Mouse (Mus musculus) CH12.LX (cell line): ENCODE results near the gene Ces3a. TPM values are rescaled to one million over a fixed set of nuclear protein-coding genes. Genes with fewer than 3 reads are reported as not detected.

Source experiments
- DNase-seq: peaks from one replicate; pipeline ENCODE4 v3.0.0-alpha.2; 2013; ENCODE audit errors: extremely low read depth
- H3K27ac ChIP-seq: 2 replicates; pipeline ENCODE4 v1.5.1; 2012; ENCODE audit warnings: low read depth, mild to moderate bottlenecking, control low read depth, moderate library complexity; ENCODE audit not compliant: insufficient read depth
- H3K27me3 ChIP-seq: replicated peaks from 2 replicates; pipeline ENCODE3; 2012; ENCODE audit warnings: inconsistent platforms
- H3K36me3 ChIP-seq, 2 experiments: replicated peaks in 1 of 2; 2 replicates each; pipeline versions ENCODE3 to v1.6.1; 2012; ENCODE audit warnings: inconsistent platforms in 1 of 2, low read length in 1 of 2, mild to moderate bottlenecking in 1 of 2, mixed read lengths in 1 of 2, moderate library complexity in 1 of 2; ENCODE audit not compliant: control insufficient read depth in 1 of 2, insufficient read depth in 1 of 2
- H3K4me1 ChIP-seq, 2 experiments: 2 replicates each; pipeline ENCODE4 v1.6.1; 2012; ENCODE audit warnings: inconsistent platforms in 1 of 2, moderate library complexity in 1 of 2; ENCODE audit not compliant: insufficient read depth in 2 of 2, control insufficient read depth in 1 of 2
- H3K4me2 ChIP-seq: 2 replicates; pipeline ENCODE4 v1.6.1; 2012; ENCODE audit warnings: low read depth, mild to moderate bottlenecking, control low read depth; ENCODE audit not compliant: poor library complexity, insufficient read depth, severe bottlenecking
- H3K4me3 ChIP-seq, 3 experiments: fragments of 150-350 bp in 1 of 3; sonication (generic) in 1 of 3; replicated peaks in 1 of 3; 2 replicates each; pipeline versions ENCODE3 to v1.5.1; 2011 to 2012; ENCODE audit warnings: low read depth in 2 of 3, low read length in 2 of 3, mild to moderate bottlenecking in 2 of 3, moderate library complexity in 2 of 3, control low read depth in 1 of 3, improper control_type of control experiment in 1 of 3, inconsistent platforms in 1 of 3, mixed read lengths in 1 of 3; ENCODE audit not compliant: poor library complexity in 1 of 3
- H3K79me2 ChIP-seq: replicated peaks from 2 replicates; pipeline ENCODE4 v1.6.1; 2012; ENCODE audit warnings: mild to moderate bottlenecking, moderate library complexity; ENCODE audit not compliant: control insufficient read depth, poor library complexity, insufficient read depth, severe bottlenecking; ENCODE audit errors: extremely low read depth
- H3K9ac ChIP-seq: 2 replicates; pipeline ENCODE4 v1.6.1; 2012; ENCODE audit warnings: low read depth, mild to moderate bottlenecking, control low read depth, moderate library complexity; ENCODE audit not compliant: insufficient read depth
- H3K9me3 ChIP-seq: replicated peaks from 2 replicates; pipeline ENCODE3; 2012; ENCODE audit warnings: low read length, inconsistent platforms, mixed read lengths
- BHLHE40 ChIP-seq: IDR thresholded peaks from 2 replicates; pipeline ENCODE4 v1.6.1; 2011; ENCODE audit warnings: mild to moderate bottlenecking, low read depth, low read length, improper control_type of control experiment
- CHD2 ChIP-seq: IDR thresholded peaks from 2 replicates; pipeline ENCODE4 v1.6.1; 2011; ENCODE audit warnings: low read length, improper control_type of control experiment
- CTCF ChIP-seq, 2 experiments: IDR thresholded peaks in 1 of 2; conservative IDR thresholded peaks in 1 of 2; 2 replicates each; pipeline ENCODE4 v1.5.1; 2011 to 2012; ENCODE audit warnings: low read depth in 2 of 2, low read length in 2 of 2, improper control_type of control experiment in 1 of 2, inconsistent platforms in 1 of 2, mild to moderate bottlenecking in 1 of 2, moderate library complexity in 1 of 2
- HCFC1 ChIP-seq: IDR thresholded peaks from 2 replicates; pipeline ENCODE4 v1.6.1; 2012; ENCODE audit warnings: low read depth, mild to moderate bottlenecking, inconsistent platforms, low read length, improper control_type of control experiment
- MAX ChIP-seq: IDR thresholded peaks from 2 replicates; pipeline ENCODE4 v1.6.1; 2011; ENCODE audit warnings: low read length, improper control_type of control experiment
- MXI1 ChIP-seq: IDR thresholded peaks from 2 replicates; pipeline ENCODE4 v1.6.1; 2011; ENCODE audit warnings: mild to moderate bottlenecking, low read depth, low read length, improper control_type of control experiment
- MYC ChIP-seq: IDR thresholded peaks from 2 replicates; pipeline ENCODE4 v1.6.1; 2011; ENCODE audit warnings: low read depth, mild to moderate bottlenecking, improper control_type of control experiment, low read length
- NELFE ChIP-seq: IDR thresholded peaks from 2 replicates; pipeline ENCODE4 v1.6.1; 2011; ENCODE audit warnings: low read depth, low read length, improper control_type of control experiment
- NRF1 ChIP-seq: IDR thresholded peaks from 2 replicates; pipeline ENCODE4 v1.6.1; 2014; ENCODE audit warnings: low read depth, mild to moderate bottlenecking, inconsistent platforms, low read length, improper control_type of control experiment, moderate library complexity
- PAX5 ChIP-seq: IDR thresholded peaks from 2 replicates; pipeline ENCODE4 v1.6.1; 2012; ENCODE audit warnings: low read length, inconsistent platforms, mixed read lengths
- POLR2AphosphoS2 ChIP-seq: IDR thresholded peaks from 2 replicates; pipeline ENCODE4 v1.6.1; 2011; ENCODE audit warnings: low read depth, low read length, improper control_type of control experiment
- RAD21 ChIP-seq: IDR thresholded peaks from 2 replicates; pipeline ENCODE4 v1.6.1; 2011; ENCODE audit warnings: low read depth, mild to moderate bottlenecking, low read length, improper control_type of control experiment, moderate library complexity
- RCOR1 ChIP-seq: conservative IDR thresholded peaks from 2 replicates; pipeline ENCODE4 v1.6.1; 2012; ENCODE audit warnings: low read depth, mild to moderate bottlenecking, inconsistent platforms, low read length, improper control_type of control experiment
- SIN3A ChIP-seq: IDR thresholded peaks from 2 replicates; pipeline ENCODE4 v1.6.1; 2012; ENCODE audit warnings: low read length, improper control_type of control experiment, inconsistent platforms
- SMC3 ChIP-seq: IDR thresholded peaks from 2 replicates; pipeline ENCODE4 v1.6.1; 2011; ENCODE audit warnings: low read depth, low read length, improper control_type of control experiment
- TCF12 ChIP-seq: IDR thresholded peaks from 2 replicates; pipeline ENCODE4 v1.6.1; 2014; ENCODE audit warnings: low read depth, mild to moderate bottlenecking, inconsistent platforms, low read length, improper control_type of control experiment
- UBTF ChIP-seq: IDR thresholded peaks from 2 replicates; pipeline ENCODE4 v1.6.1; 2012; ENCODE audit warnings: low read depth, mild to moderate bottlenecking, inconsistent platforms, low read length, improper control_type of control experiment, moderate library complexity
- USF1 ChIP-seq: IDR thresholded peaks from 2 replicates; pipeline ENCODE4 v1.6.1; 2014; ENCODE audit warnings: low read depth, mild to moderate bottlenecking, inconsistent platforms, low read length, improper control_type of control experiment
- USF2 ChIP-seq: conservative IDR thresholded peaks from 2 replicates; pipeline ENCODE4 v1.6.1; 2011; ENCODE audit warnings: low read depth, low read length, improper control_type of control experiment
- ZMIZ1 ChIP-seq: IDR thresholded peaks from 2 replicates; pipeline ENCODE4 v1.6.1; 2012; ENCODE audit warnings: low read depth, mild to moderate bottlenecking, inconsistent platforms, low read length, improper control_type of control experiment
- dilution Hi-C: fragments of 300-500 bp; cut with MboI; formaldehyde crosslinking; loops from 2 replicates; pipeline ENCODE4 v1.14.3; 2020; ENCODE audit warnings: low sequenced_read_pairs; ENCODE audit not compliant: extremely low pct_unique_long_range_greater_than_20kb, extremely low pct_ligation_motif_present
- in situ Hi-C: fragments of 300-500 bp; cut with MboI; formaldehyde crosslinking; loops from 3 replicates; pipeline ENCODE4 v1.14.3; 2019; ENCODE audit warnings: low sequenced_read_pairs, low pct_ligation_motif_present, low pct_unique_long_range_greater_than_20kb, mixed read lengths
- polyA plus RNA-seq: library from polyadenylated mRNA; unstranded; fragments of >175 nt; gene quantifications from 2 replicates; pipeline ENCODE4 v1.2.1, GENCODE M21; 2012; ENCODE audit warnings: low read depth; ENCODE audit not compliant: insufficient read length
- total RNA-seq, 2 experiments: library from RNA; depleted of rRNA; stranded (reverse); fragments of 300-350 nt in 1 of 2; fragments of >200 nt in 1 of 2; gene quantifications; 2 replicates each; pipeline ENCODE4 v1.2.3; 2012 to 2014

The Ces3a gene
- total and polyA plus RNA-seq, 3 experiments = not detected

GRCm38 (mm10) chr8:105010000-105010399 lies 38.4 kb upstream of the Ces3a start:
- Histone ChIP-seq H3K4me2 (no peak overlapping the region), H3K27ac (no peak overlapping the region), H3K4me1 (no peaks in the 10 kb centered on the region), H3K36me3 (no peaks in the 10 kb centered on the region), H3K9ac (no peak overlapping the region), H3K4me3 (no peak overlapping the region), H3K27me3 (no peaks in the 10 kb centered on the region), H3K79me2 (no peaks in the 10 kb centered on the region), H3K9me3 (no peaks in the 10 kb centered on the region)
- TF ChIP-seq SIN3A (no peak), BHLHE40 (no peak), UBTF (no peak), USF2 (no peak)
- in situ Hi-C loops (no loop called here), dilution Hi-C loops (no loop called here)
- DNase-seq = no peak

GRCm38 (mm10) chr8:105011136-105011535 lies 37.3 kb upstream of the Ces3a start:
- Histone ChIP-seq H3K4me3 (no peak overlapping the region), H3K4me1 (no peaks in the 10 kb centered on the region), H3K36me3 (no peaks in the 10 kb centered on the region), H3K9ac (no peak overlapping the region), H3K27ac (no peak overlapping the region), H3K4me2 (no peak overlapping the region), H3K79me2 (no peaks in the 10 kb centered on the region), H3K9me3 (no peaks in the 10 kb centered on the region), H3K27me3 (no peaks in the 10 kb centered on the region)
- dilution Hi-C loops = no loop called here
- TF ChIP-seq USF2 = no peak
- no peak for TF ChIP-seq HCFC1
- TF ChIP-seq RAD21 = peak; percentile 49
- no peak for TF ChIP-seq MAX
- peak; percentile 56 for TF ChIP-seq SMC3
- no peak for TF ChIP-seq RCOR1
- no peak for TF ChIP-seq SIN3A
- peak in 1 of 2 experiments; percentile 67; a peak in 2 of 4 replicates for TF ChIP-seq CTCF (conservative IDR thresholded peaks at IDR 0.05 in 1 of 2, IDR thresholded peaks at IDR 0.05 in 1 of 2; ENCODE audit: low read depth in 2 of 2, low read length in 2 of 2)
- no peak for TF ChIP-seq CHD2
- in situ Hi-C loops = no loop called here
- DNase-seq = peak; percentile 48

GRCm38 (mm10) chr8:105014391-105014790 lies 34.0 kb upstream of the Ces3a start:
- Histone ChIP-seq H3K9ac (no peak overlapping the region), H3K4me2 (no peak overlapping the region), H3K4me3 (no peak overlapping the region), H3K27me3 (no peaks in the 10 kb centered on the region), H3K4me1 (no peaks in the 10 kb centered on the region), H3K79me2 (no peaks in the 10 kb centered on the region), H3K36me3 (no peaks in the 10 kb centered on the region), H3K27ac (no peak overlapping the region), H3K9me3 (no peaks in the 10 kb centered on the region)
- dilution Hi-C loops (no loop called here), in situ Hi-C loops (no loop called here)
- DNase-seq = no peak
- TF ChIP-seq BHLHE40 (no peak), UBTF (no peak), NRF1 (no peak), MAX (no peak), NELFE (no peak), MXI1 (no peak), POLR2AphosphoS2 (no peak), MYC (no peak), TCF12 (no peak), ZMIZ1 (no peak), PAX5 (no peak), USF1 (no peak)
